Mouse (Mus musculus) G1E (cell line): ENCODE results near the gene Sec14l2. TPM values are rescaled to one million over a fixed set of nuclear protein-coding genes. Genes with fewer than 3 reads are reported as not detected.
"Not testable (repeated sequence)": the region's sequence is repeated elsewhere in the genome, so short reads cannot be mapped to it uniquely, and the experiment has no call there.

Experiments
- ATAC-seq: 2 replicates; pipeline ENCODE4 v1.8.0; 2016; ENCODE audit warnings: mild to moderate bottlenecking; ENCODE audit not compliant: insufficient number of reproducible peaks, poor library complexity, low FRiP score, severe bottlenecking; ENCODE audit errors: extremely low read depth
- DNase-seq: peaks from one replicate; pipeline ENCODE4 v3.0.0; 2012; ENCODE audit warnings: low spot score
- H3K27me3 ChIP-seq: 2 replicates; pipeline ENCODE4 v1.6.1; 2012; ENCODE audit warnings: mild to moderate bottlenecking, low read length, inconsistent platforms; ENCODE audit not compliant: insufficient read depth
- H3K36me3 ChIP-seq: replicated peaks from 2 replicates; pipeline ENCODE3; 2012; ENCODE audit warnings: mild to moderate bottlenecking, inconsistent platforms
- H3K4me1 ChIP-seq: 2 replicates; pipeline ENCODE4 v1.6.1; 2012; ENCODE audit warnings: low read depth, low read length, inconsistent platforms, mixed read lengths; ENCODE audit not compliant: insufficient read depth
- H3K4me3 ChIP-seq: 2 replicates; pipeline ENCODE4 v1.5.1; 2012; ENCODE audit warnings: low read depth, mild to moderate bottlenecking, inconsistent platforms, low read length, moderate library complexity, mixed read lengths
- H3K9me3 ChIP-seq: replicated peaks from 2 replicates; pipeline ENCODE4 v1.6.1; 2012; ENCODE audit warnings: inconsistent platforms
- CTCF ChIP-seq: IDR thresholded peaks from 2 replicates; pipeline ENCODE4 v1.5.1; 2012; ENCODE audit warnings: low read depth, low read length, inconsistent platforms, mixed read lengths
- GATA1 ChIP-seq: IDR thresholded peaks from 2 replicates; pipeline ENCODE4 v1.6.1; 2012; ENCODE audit warnings: borderline replicate concordance, low read length, inconsistent platforms, mixed read lengths
- GATA2 ChIP-seq: IDR thresholded peaks from 2 replicates; pipeline ENCODE4 v1.6.1; 2012; ENCODE audit warnings: low read depth, low read length, inconsistent platforms, borderline replicate concordance
- POLR2AphosphoS5 ChIP-seq: IDR thresholded peaks from 2 replicates; pipeline ENCODE4 v1.6.1; 2012; ENCODE audit warnings: low read depth, low read length, inconsistent platforms; ENCODE audit not compliant: insufficient replicate concordance
- TAL1 ChIP-seq: conservative IDR thresholded peaks from 2 replicates; pipeline ENCODE4 v1.6.1; 2012; ENCODE audit warnings: low read depth, low read length, inconsistent platforms, mixed read lengths
- polyA plus RNA-seq: library from polyadenylated mRNA; stranded (reverse); fragments of >175 nt; gene quantifications from 2 replicates; pipeline ENCODE4 v1.2.3, GENCODE M21; 2012
- total RNA-seq, 2 experiments: library from RNA; stranded (forward) in 1 of 2; stranded (reverse) in 1 of 2; fragments of 200-1000 nt in 1 of 2; fragments of >200 nt in 1 of 2; fragmentation: Nextera tagmentation in 1 of 2; gene quantifications; 2 replicates each; pipeline ENCODE4 v1.2.3; 2014 to 2017

The Sec14l2 gene
- total and polyA plus RNA-seq, 3 experiments = 3.5 to 13.8 (median 6.6) TPM

DNA sequence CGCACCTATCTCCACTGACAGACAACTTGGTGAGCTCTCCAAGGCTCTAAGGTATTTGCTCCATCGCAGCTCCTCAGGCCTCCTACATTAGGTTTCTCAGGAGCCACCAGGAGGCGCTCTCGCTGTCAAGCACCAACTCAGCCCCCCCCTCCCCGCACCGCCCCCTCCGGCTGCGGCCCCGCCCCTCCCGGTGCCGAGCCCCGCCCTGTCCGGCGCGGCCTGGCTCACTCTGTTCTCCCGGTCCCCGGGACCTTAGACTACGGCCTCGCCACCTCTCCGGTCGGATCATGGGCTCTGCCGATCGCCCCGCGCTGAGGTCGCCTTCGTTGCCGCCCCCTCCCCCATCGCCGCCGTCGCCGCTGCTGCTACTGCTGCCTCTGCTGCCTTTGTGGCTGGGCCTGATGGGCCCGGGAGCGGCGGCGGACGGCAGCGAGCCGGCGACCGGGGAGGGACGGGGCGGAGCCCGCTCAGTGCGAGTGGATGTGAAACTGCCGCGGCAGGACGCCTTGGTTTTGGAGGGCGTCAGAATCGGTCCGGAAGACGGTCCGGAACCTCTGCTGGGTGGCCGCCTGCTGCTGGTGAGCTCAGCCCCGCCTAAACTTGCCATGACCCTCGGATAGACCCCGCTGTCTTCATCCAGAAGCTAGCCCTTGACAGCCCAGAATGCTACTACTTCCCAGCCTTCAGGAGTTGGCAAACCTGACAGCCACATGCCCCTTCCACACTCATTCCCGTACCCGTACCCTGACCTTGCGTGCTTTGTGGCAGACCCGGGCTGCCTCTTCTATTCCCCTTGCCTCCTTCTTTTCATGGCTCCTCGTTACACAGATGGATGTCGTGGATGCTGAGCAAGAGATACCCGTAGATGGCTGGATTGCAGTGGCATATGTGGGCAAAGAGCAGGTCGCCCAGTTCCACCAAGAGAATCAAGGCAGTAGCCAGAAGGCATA lies 12.0 kb upstream of the Sec14l2 start, which contains the start of gene Rnf215:
TSS of gene Rnf215 (plus strand) at position 217 of the 950 bp plus-strand sequence.
- DNase-seq = peak; percentile 85
- peaks cover 24% of the 10 kb centered on the region for H3K4me1 ChIP-seq
- peaks cover 40% of the 10 kb centered on the region for H3K36me3 ChIP-seq
- peaks cover 11% of the 10 kb centered on the region for H3K27me3 ChIP-seq
- peak; percentile 51; the same call in 1 of the 2 replicates for ATAC-seq
- peaks cover 2% of the 10 kb centered on the region; the same call in 1 of the 2 replicates for H3K9me3 ChIP-seq
- peak within 1 kb of the TSS; percentile 84 for H3K4me3 ChIP-seq
- TF ChIP-seq TAL1 = no peak
- no peak for TF ChIP-seq POLR2AphosphoS5
- TF ChIP-seq GATA1 = no peak
- TF ChIP-seq GATA2 = no peak
- no peak for TF ChIP-seq CTCF

GRCm38 (mm10) chr11:4134400-4134799 lies 11.2 kb upstream of the Sec14l2 start:
- peak overlapping the region; percentile 84; the same call in 1 of the 2 replicates for H3K4me3 ChIP-seq
- H3K9me3 ChIP-seq = peaks cover 2% of the 10 kb centered on the region; the same call in 1 of the 2 replicates
- TF ChIP-seq TAL1 (no peak), GATA2 (no peak), CTCF (no peak), POLR2AphosphoS5 (no peak), GATA1 (no peak)

GRCm38 (mm10) chr11:4133450-4133849 lies 10.2 kb upstream of the Sec14l2 start:
- H3K9me3 ChIP-seq = peaks cover 2% of the 10 kb centered on the region; the same call in 1 of the 2 replicates
- ATAC-seq = no peak
- DNase-seq = no peak
- H3K27me3 ChIP-seq = peaks cover 17% of the 10 kb centered on the region
- TF ChIP-seq CTCF = peak; percentile 59
- no peak for TF ChIP-seq GATA2
- peaks cover 22% of the 10 kb centered on the region for H3K36me3 ChIP-seq
- H3K4me1 ChIP-seq = peaks cover 24% of the 10 kb centered on the region
- H3K4me3 ChIP-seq = no peak overlapping the region

More at GRCm38 (mm10) chr11:4134400-4134799, 11.2 kb upstream of the Sec14l2 start:
- DNase-seq = no peak
- Histone ChIP-seq H3K36me3 (peaks cover 31% of the 10 kb centered on the region), H3K4me1 (peaks cover 24% of the 10 kb centered on the region), H3K27me3 (peaks cover 17% of the 10 kb centered on the region)
- ATAC-seq = no peak

DNA sequence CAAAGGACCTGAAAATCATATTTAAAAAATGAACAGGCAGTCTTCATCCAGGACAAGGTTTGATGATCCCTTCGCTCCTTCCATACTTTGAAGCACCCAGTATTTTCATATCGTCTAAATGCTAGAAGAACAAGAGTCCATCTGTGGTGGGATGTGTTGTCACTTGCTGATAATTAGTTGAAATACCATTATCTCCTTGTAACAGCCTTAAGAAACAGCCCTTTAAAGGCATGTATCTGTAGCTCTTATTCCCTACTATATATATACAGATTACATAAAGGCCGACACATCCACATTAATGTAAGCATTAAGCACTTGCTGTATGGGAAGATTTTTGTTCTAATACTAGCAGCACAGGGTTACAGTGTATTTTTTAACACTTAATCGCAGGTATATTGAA lies 5.2 kb upstream of the Sec14l2 start:
- H3K36me3 ChIP-seq, DNase-seq, ATAC-seq, H3K9me3 ChIP-seq, H3K4me3 ChIP-seq: not testable (repeated sequence)
- Histone ChIP-seq H3K27me3 (peaks cover 20% of the 10 kb centered on the region), H3K4me1 (peaks cover 11% of the 10 kb centered on the region)

DNA sequence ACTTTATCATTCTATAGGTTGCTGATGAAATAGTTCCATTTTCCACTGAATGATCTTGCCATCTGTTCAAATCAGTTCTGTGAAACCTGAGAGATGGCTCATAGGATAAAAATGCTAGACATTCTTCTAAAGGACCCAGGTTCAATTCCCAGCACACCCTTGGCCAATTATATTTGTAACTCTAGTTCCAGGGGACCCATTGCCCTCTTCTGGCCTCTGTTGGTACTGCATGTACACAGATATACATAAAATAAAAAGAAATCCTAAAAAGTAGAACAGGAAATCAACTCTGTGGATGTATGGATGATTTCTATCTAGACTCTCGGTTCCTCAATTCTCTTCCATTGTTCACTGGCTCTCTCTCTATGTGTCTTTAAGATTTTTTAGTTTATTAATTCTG lies 3.8 kb upstream of the Sec14l2 start:
- no peak for DNase-seq
- no peak for ATAC-seq
- no peaks in the 10 kb centered on the region; the same call in 1 of the 2 replicates for H3K9me3 ChIP-seq

GRCm38 (mm10) chr11:4123922-4124321 lies 707 bp upstream of the Sec14l2 start:
- DNase-seq = peak; percentile 37
- Histone ChIP-seq H3K9me3 (no peaks in the 10 kb centered on the region; the same call in 1 of the 2 replicates), H3K36me3 (peaks cover 6% of the 10 kb centered on the region), H3K4me3 (peak overlapping the region; percentile 67; the same call in 1 of the 2 replicates), H3K4me1 (peaks cover 44% of the 10 kb centered on the region), H3K27me3 (peaks cover 23% of the 10 kb centered on the region)
- peak; percentile 41; the same call in 1 of the 2 replicates for ATAC-seq
- TF ChIP-seq CTCF = peak; percentile 85
- TF ChIP-seq POLR2AphosphoS5 = no peak
- TF ChIP-seq GATA2 = no peak

More for the DNA sequence above, 3.8 kb upstream of the Sec14l2 start:
- Histone ChIP-seq H3K4me3 (no peak overlapping the region), H3K27me3 (peaks cover 18% of the 10 kb centered on the region), H3K36me3 (no peaks in the 10 kb centered on the region), H3K4me1 (peaks cover 25% of the 10 kb centered on the region)
- TF ChIP-seq TAL1 (no peak), POLR2AphosphoS5 (no peak), GATA1 (no peak), GATA2 (no peak), CTCF (no peak)
